Mouse (Mus musculus) MEL (cell line): ENCODE results near the gene Ksr1. TPM values are rescaled to one million over a fixed set of nuclear protein-coding genes. Genes with fewer than 3 reads are reported as not detected.

Experiments used
- DNase-seq: peaks from one replicate; pipeline ENCODE4 v3.0.0; 2011; ENCODE audit warnings: low read depth, low spot score
- H3K27ac ChIP-seq: 2 replicates; pipeline ENCODE4 v1.5.1; 2012; ENCODE audit warnings: low read depth, mild to moderate bottlenecking, control low read depth, low read length, moderate library complexity; ENCODE audit not compliant: control insufficient read depth
- H3K27me3 ChIP-seq, 2 experiments: fragments of 150-350 bp in 1 of 2; sonication (generic) in 1 of 2; 2 replicates each; pipeline ENCODE4 v1.6.1; 2012; ENCODE audit warnings: low read length in 2 of 2, mild to moderate bottlenecking in 2 of 2, improper control_type of control experiment in 1 of 2, moderate library complexity in 1 of 2; ENCODE audit not compliant: insufficient read depth in 2 of 2, control insufficient read depth in 1 of 2
- H3K36me3 ChIP-seq, 2 experiments: 2 replicates each; pipeline ENCODE4 v1.6.1; 2012 to 2014; ENCODE audit warnings: low read length in 2 of 2, improper control_type of control experiment in 1 of 2, inconsistent platforms in 1 of 2, mild to moderate bottlenecking in 1 of 2; ENCODE audit not compliant: insufficient read depth in 2 of 2, control insufficient read depth in 1 of 2
- H3K4me1 ChIP-seq, 2 experiments: fragments of 150-350 bp in 1 of 2; sonication (generic) in 1 of 2; 2 replicates each; pipeline ENCODE4 v1.6.1; 2012; ENCODE audit warnings: low read length in 2 of 2, improper control_type of control experiment in 1 of 2, mild to moderate bottlenecking in 1 of 2; ENCODE audit not compliant: insufficient read depth in 2 of 2, control insufficient read depth in 1 of 2
- H3K4me3 ChIP-seq, 2 experiments: fragments of 150-350 bp in 1 of 2; sonication (generic) in 1 of 2; 2 replicates each; pipeline ENCODE4 v1.5.1; 2012; ENCODE audit warnings: low read depth in 2 of 2, low read length in 2 of 2, mild to moderate bottlenecking in 2 of 2, moderate library complexity in 2 of 2, control low read depth in 1 of 2, improper control_type of control experiment in 1 of 2; ENCODE audit not compliant: control insufficient read depth in 1 of 2, insufficient read depth in 1 of 2
- H3K79me2 ChIP-seq: 2 replicates; pipeline ENCODE4 v1.6.1; 2012; ENCODE audit warnings: mild to moderate bottlenecking, low read length, moderate library complexity; ENCODE audit not compliant: control insufficient read depth, poor library complexity, insufficient read depth
- H3K9ac ChIP-seq: 2 replicates; pipeline ENCODE4 v1.6.1; 2012; ENCODE audit warnings: low read depth, mild to moderate bottlenecking, control low read depth, low read length, moderate library complexity; ENCODE audit not compliant: control insufficient read depth, poor library complexity, severe bottlenecking
- H3K9me3 ChIP-seq: fragments of 150-350 bp; sonication (generic); replicated peaks from 2 replicates; pipeline ENCODE4 v1.6.1; 2012; ENCODE audit warnings: mild to moderate bottlenecking, low read length, improper control_type of control experiment, moderate library complexity; ENCODE audit not compliant: insufficient read depth
- BHLHE40 ChIP-seq: IDR thresholded peaks from 2 replicates; pipeline ENCODE4 v1.6.1; 2012; ENCODE audit warnings: low read depth, mild to moderate bottlenecking, inconsistent platforms, low read length, improper control_type of control experiment, borderline replicate concordance
- CHD1 ChIP-seq: IDR thresholded peaks from 2 replicates; pipeline ENCODE4 v1.6.1; 2012; ENCODE audit warnings: low read depth, mild to moderate bottlenecking, inconsistent platforms, low read length, improper control_type of control experiment
- CHD2 ChIP-seq: IDR thresholded peaks from 2 replicates; pipeline ENCODE4 v1.6.1; 2011; ENCODE audit warnings: low read length, improper control_type of control experiment
- ELF1 ChIP-seq: IDR thresholded peaks from 2 replicates; pipeline ENCODE4 v1.6.1; 2014; ENCODE audit warnings: low read depth, mild to moderate bottlenecking, inconsistent platforms, low read length, improper control_type of control experiment, moderate library complexity
- EP300 ChIP-seq, 2 experiments: IDR thresholded peaks; 2 replicates each; pipeline ENCODE4 v1.6.1; 2011; ENCODE audit warnings: improper control_type of control experiment in 2 of 2, low read length in 2 of 2, low read depth in 1 of 2, mild to moderate bottlenecking in 1 of 2
- GABPA ChIP-seq: IDR thresholded peaks from 2 replicates; pipeline ENCODE4 v1.6.1; 2012; ENCODE audit warnings: low read depth, mild to moderate bottlenecking, inconsistent platforms, low read length, improper control_type of control experiment, moderate library complexity
- GATA1 ChIP-seq: IDR thresholded peaks from 2 replicates; pipeline ENCODE4 v1.6.1; 2011; ENCODE audit warnings: low read depth, low read length, improper control_type of control experiment
- HCFC1 ChIP-seq: IDR thresholded peaks from 2 replicates; pipeline ENCODE4 v1.6.1; 2012; ENCODE audit warnings: low read depth, mild to moderate bottlenecking, inconsistent platforms, low read length, improper control_type of control experiment, moderate library complexity
- MAX ChIP-seq: IDR thresholded peaks from 2 replicates; pipeline ENCODE4 v1.6.1; 2011; ENCODE audit warnings: low read length, improper control_type of control experiment
- MXI1 ChIP-seq: IDR thresholded peaks from 2 replicates; pipeline ENCODE4 v1.6.1; 2011; ENCODE audit warnings: mild to moderate bottlenecking, low read depth, low read length, improper control_type of control experiment
- MYB ChIP-seq: IDR thresholded peaks from 2 replicates; pipeline ENCODE4 v1.6.1; 2011; ENCODE audit warnings: mild to moderate bottlenecking, low read depth, low read length, improper control_type of control experiment
- MYC ChIP-seq: IDR thresholded peaks from 2 replicates; pipeline ENCODE4 v1.6.1; 2011; ENCODE audit warnings: low read depth, mild to moderate bottlenecking, low read length, improper control_type of control experiment, moderate library complexity
- NELFE ChIP-seq: IDR thresholded peaks from 2 replicates; pipeline ENCODE4 v1.6.1; 2011; ENCODE audit warnings: low read depth, low read length, improper control_type of control experiment
- POLR2AphosphoS2 ChIP-seq: IDR thresholded peaks from 2 replicates; pipeline ENCODE4 v1.6.1; 2011; ENCODE audit warnings: low read length, improper control_type of control experiment
- POLR2AphosphoS5 ChIP-seq: IDR thresholded peaks from 2 replicates; pipeline ENCODE4 v1.6.1; 2012; ENCODE audit warnings: low read depth, borderline replicate concordance, mild to moderate bottlenecking, inconsistent platforms, low read length, moderate library complexity, mixed read lengths
- RCOR1 ChIP-seq: IDR thresholded peaks from 2 replicates; pipeline ENCODE4 v1.6.1; 2012; ENCODE audit warnings: low read depth, mild to moderate bottlenecking, inconsistent platforms, low read length, improper control_type of control experiment
- TBP ChIP-seq: IDR thresholded peaks from 2 replicates; pipeline ENCODE4 v1.8.0; 2011; ENCODE audit warnings: low read depth, low read length, improper control_type of control experiment
- TCF12 ChIP-seq: IDR thresholded peaks from 2 replicates; pipeline ENCODE4 v1.6.1; 2014; ENCODE audit warnings: low read depth, mild to moderate bottlenecking, inconsistent platforms, low read length, improper control_type of control experiment, moderate library complexity
- UBTF ChIP-seq: IDR thresholded peaks from 2 replicates; pipeline ENCODE4 v1.6.1; 2012; ENCODE audit warnings: low read depth, mild to moderate bottlenecking, inconsistent platforms, low read length, improper control_type of control experiment, moderate library complexity, borderline replicate concordance; ENCODE audit not compliant: insufficient read depth
- USF1 ChIP-seq: IDR thresholded peaks from 2 replicates; pipeline ENCODE4 v1.6.1; 2014; ENCODE audit warnings: low read depth, mild to moderate bottlenecking, inconsistent platforms, low read length, improper control_type of control experiment, moderate library complexity
- ZC3H11A ChIP-seq: IDR thresholded peaks from 2 replicates; pipeline ENCODE4 v1.6.1; 2012; ENCODE audit warnings: low read depth, mild to moderate bottlenecking, inconsistent platforms, low read length, improper control_type of control experiment
- ZKSCAN1 ChIP-seq: IDR thresholded peaks from 2 replicates; pipeline ENCODE4 v1.6.1; 2012; ENCODE audit warnings: low read depth, mild to moderate bottlenecking, inconsistent platforms, low read length, improper control_type of control experiment, moderate library complexity
- ZMIZ1 ChIP-seq: IDR thresholded peaks from 2 replicates; pipeline ENCODE4 v1.6.1; 2012; ENCODE audit warnings: low read depth, mild to moderate bottlenecking, inconsistent platforms, low read length, improper control_type of control experiment, moderate library complexity
- ZNF384 ChIP-seq: IDR thresholded peaks from 2 replicates; pipeline ENCODE4 v1.6.1; 2012; ENCODE audit warnings: low read depth, mild to moderate bottlenecking, inconsistent platforms, low read length, improper control_type of control experiment
- polyA plus RNA-seq, 2 experiments: library from polyadenylated mRNA; stranded (reverse) in 1 of 2; unstranded in 1 of 2; fragments of >175 nt in 1 of 2; fragments of >200 nt in 1 of 2; gene quantifications; 2 replicates each; pipeline versions ENCODE4 v1.2.1 to v1.2.4; 2012; ENCODE audit warnings: low replicate concordance in 2 of 2, low read depth in 1 of 2; ENCODE audit not compliant: insufficient read length in 2 of 2, insufficient read depth in 1 of 2, missing spikeins in 1 of 2
- total RNA-seq: library from RNA; depleted of rRNA; stranded (reverse); fragments of 300-350 nt; gene quantifications from 2 replicates; pipeline ENCODE4 v1.2.3, GENCODE M21; 2012

Ksr1 gene
- total and polyA plus RNA-seq, 3 experiments: 9.7 to 18.4 TPM; not detected in 1

DNA sequence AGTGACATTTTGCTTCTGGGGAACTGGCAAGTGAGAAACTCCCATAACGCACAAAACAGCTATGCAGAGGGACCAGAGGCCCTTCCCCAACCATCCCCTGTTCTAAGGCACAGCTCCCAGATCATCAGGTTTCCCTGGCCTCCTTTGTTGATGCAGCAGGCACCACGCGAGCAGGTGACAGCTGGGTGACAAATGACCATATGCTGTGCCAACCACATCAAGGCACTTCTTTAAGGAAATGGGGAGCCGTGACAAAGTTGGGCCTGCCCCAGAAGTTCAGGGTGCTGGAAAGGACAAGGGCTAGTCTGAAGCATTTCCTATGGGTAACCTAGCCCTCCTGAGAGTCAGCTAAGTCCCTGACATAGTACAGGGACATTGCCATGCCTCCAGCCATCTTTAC lies 89.3 kb downstream of the Ksr1 start:
- DNase-seq: no peak
- Histone ChIP-seq H3K27me3 (no peaks in the 10 kb centered on the region), H3K9me3 (no peaks in the 10 kb centered on the region), H3K36me3 (peaks cover 0 to 47% of the 10 kb centered on the region in 2 experiments; a peak in 2 of 4 replicates), H3K79me2 (no peaks in the 10 kb centered on the region)
- TF ChIP-seq CHD1 (no peak), TBP (0 out of 2 replicates have a peak, but pooled peaks have one; percentile 0)
- TF ChIP-seq, all 39 proteins: peak for 1
- no peak overlapping the region for H3K9ac ChIP-seq
- H3K27ac ChIP-seq: peak overlapping the region; percentile 71; the same call in 1 of the 2 replicates
- peaks cover 43 to 55% of the 10 kb centered on the region in 2 experiments for H3K4me1 ChIP-seq
- H3K4me3 ChIP-seq: no peak overlapping the region

GRCm38 (mm10) chr11:79056027-79056426 lies 90.2 kb downstream of the Ksr1 start:
- H3K36me3 ChIP-seq: peaks cover 0 to 54% of the 10 kb centered on the region in 2 experiments; a peak in 2 of 4 replicates
- H3K4me1 ChIP-seq: peaks cover 46 to 62% of the 10 kb centered on the region in 2 experiments
- no peak for DNase-seq
- TF ChIP-seq ELF1: no peak
- TF ChIP-seq ZNF384: no peak
- no peak for TF ChIP-seq ZC3H11A
- 0 out of 2 replicates have a peak, but pooled peaks have one; percentile 16 for TF ChIP-seq NELFE
- TF ChIP-seq MYB: no peak
- no peaks in the 10 kb centered on the region for H3K79me2 ChIP-seq
- no peaks in the 10 kb centered on the region for H3K27me3 ChIP-seq
- no peak overlapping the region for H3K27ac ChIP-seq
- no peak overlapping the region for H3K9ac ChIP-seq
- no peaks in the 10 kb centered on the region for H3K9me3 ChIP-seq
- H3K4me3 ChIP-seq: no peak overlapping the region

DNA sequence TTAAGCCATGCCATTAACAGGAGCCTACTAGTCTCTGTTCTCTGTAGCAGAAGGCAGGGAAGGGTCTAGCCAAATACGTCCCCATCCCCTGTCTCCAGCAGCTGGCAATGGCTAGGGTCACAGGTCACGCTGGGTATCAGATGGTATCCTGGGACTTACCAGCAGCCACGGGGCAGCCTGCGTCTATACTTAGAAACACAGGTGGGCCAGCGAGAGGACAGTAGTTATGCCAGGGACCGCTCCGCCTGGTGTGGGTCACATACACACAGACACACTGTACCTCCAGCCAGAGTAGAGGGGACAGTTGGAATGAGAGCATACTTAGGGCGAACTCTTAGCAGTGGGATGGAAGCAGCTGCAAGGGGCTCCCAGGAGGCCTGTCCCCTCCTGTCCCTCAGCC lies 91.0 kb downstream of the Ksr1 start:
- Histone ChIP-seq H3K4me3 (no peak overlapping the region), H3K9me3 (no peaks in the 10 kb centered on the region), H3K36me3 (peaks cover 0 to 60% of the 10 kb centered on the region in 2 experiments; a peak in 2 of 4 replicates), H3K4me1 (peaks cover 50 to 70% of the 10 kb centered on the region in 2 experiments)
- no peak for TF ChIP-seq POLR2AphosphoS2
- no peak for TF ChIP-seq GABPA
- TF ChIP-seq GATA1: no peak
- TF ChIP-seq POLR2AphosphoS5: no peak
- TF ChIP-seq ZNF384: no peak
- TF ChIP-seq BHLHE40: no peak
- no peak for TF ChIP-seq ZMIZ1
- no peak for TF ChIP-seq RCOR1
- TF ChIP-seq MXI1: no peak
- TF ChIP-seq ZKSCAN1: no peak
- no peak for TF ChIP-seq MYC
- no peak for TF ChIP-seq UBTF
- TF ChIP-seq EP300 (IDR thresholded peaks at IDR 0.05; ENCODE audit: low read depth in 1 of 2, low read length in 2 of 2): no peak
- TF ChIP-seq NELFE: no peak
- TF ChIP-seq TCF12: no peak
- no peak for TF ChIP-seq MAX
- TF ChIP-seq CHD2: no peak
- TF ChIP-seq USF1: no peak
- no peak for TF ChIP-seq HCFC1
- TF ChIP-seq, all 39 proteins: peak for 0
- H3K79me2 ChIP-seq: no peaks in the 10 kb centered on the region
- no peak for DNase-seq
- H3K27ac ChIP-seq: peak overlapping the region; percentile 73
- H3K9ac ChIP-seq: no peak overlapping the region
- no peaks in the 10 kb centered on the region for H3K27me3 ChIP-seq
